Mouse (Mus musculus) gastrocnemius, postnatal 14 days (tissue): Measurements from ENCODE around the gene Gm8764. TPM values are rescaled to one million over a fixed set of nuclear protein-coding genes. Genes with fewer than 3 reads are reported as not detected.
"Not testable (repeated sequence)": the region's sequence is repeated elsewhere in the genome, so short reads cannot be mapped to it uniquely, and the experiment has no call there.

Experiments
- DNase-seq: peaks from one replicate; pipeline ENCODE4 v3.0.0; 2021; ENCODE audit warnings: mixed read lengths
- intact Hi-C: fragments of 180-260 bp; cut with DNase I; formaldehyde crosslinking; loops from one replicate; pipeline ENCODE4 v1.15.1; 2025; ENCODE audit warnings: low total_unique reads
- long read RNA-seq, 2 experiments: library from polyadenylated mRNA; stranded (forward); transcript quantifications; one replicate each; pipeline ENCODE4 v2.0.0; 2021
- total RNA-seq, 2 experiments: library from RNA; stranded (reverse); gene quantifications; 2 replicates each; pipeline ENCODE4 v1.2.3; 2021

Gene Gm8764
- total RNA-seq, result not detected
- long read RNA-seq, experiment 1, result 0 reads
- long read RNA-seq, experiment 2, result 0 reads

DNA sequence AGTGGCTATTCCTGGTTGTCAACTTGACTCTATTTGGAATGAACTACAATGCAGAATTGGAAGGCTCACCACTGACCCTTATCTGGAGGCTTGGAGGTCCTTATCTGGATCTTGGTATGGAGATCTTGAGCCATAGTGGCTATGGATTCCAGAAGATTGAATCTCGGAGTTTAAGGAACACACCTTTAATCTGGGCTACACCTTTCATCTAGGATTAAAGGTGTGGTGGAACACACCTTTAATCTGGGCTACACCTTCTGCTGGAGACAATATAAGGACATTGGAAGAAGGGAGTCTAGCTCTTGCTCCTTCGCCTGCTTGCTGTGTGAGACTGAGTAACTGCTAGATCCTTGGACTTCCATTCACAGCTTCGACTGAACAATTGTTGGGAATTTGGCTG, at the start of gene Gm8764:
Gene Gm8764 (plus strand): TSS at position 301 of the 400 bp plus-strand sequence.
- DNase-seq, result not testable (repeated sequence)

DNA sequence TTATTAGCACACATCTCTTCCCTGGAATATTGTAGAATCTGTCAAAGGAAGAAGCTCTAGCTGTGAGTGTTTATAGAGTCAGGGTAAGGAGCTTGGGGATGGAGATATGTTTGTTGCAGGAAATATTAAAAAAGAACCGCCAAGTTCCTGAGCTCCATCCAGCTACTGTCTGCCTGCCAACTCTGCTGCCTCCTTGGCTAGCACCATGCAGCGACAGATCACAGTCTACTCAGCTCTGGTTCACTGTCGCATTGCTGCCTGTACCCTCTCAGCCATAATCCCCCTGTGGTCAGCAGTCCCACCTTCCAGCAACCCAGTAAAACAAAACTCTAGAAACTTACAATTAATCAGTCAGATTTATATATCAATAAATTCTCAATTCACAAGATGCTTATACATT, 49.8 kb upstream of the Gm8764 start:
- intact Hi-C loops, result no loop called here
- DNase-seq, result no peak

More for the DNA sequence above, at the start of gene Gm8764:
- intact Hi-C loops, result not testable (repeated sequence)

DNA sequence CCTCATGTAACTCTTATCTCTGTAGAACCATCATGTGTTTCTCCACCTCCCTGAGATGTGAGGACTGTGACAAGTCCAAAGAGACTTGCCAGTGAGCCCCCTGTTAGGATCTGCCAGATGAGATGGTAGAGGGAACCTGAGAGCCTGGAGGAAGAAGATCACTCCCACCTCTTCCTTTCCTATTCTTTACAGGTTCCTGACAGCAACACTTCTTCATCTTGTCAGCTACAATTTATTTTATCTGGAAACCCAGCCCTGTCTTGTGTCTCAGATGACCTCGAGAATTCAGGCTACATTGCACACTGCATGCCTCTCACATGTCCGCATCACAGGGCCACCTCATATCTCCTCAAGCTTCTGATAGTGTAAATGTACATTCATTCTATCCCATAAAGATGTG, 41.5 kb upstream of the Gm8764 start:
- no peak for DNase-seq
- intact Hi-C loops, result no loop called here

DNA sequence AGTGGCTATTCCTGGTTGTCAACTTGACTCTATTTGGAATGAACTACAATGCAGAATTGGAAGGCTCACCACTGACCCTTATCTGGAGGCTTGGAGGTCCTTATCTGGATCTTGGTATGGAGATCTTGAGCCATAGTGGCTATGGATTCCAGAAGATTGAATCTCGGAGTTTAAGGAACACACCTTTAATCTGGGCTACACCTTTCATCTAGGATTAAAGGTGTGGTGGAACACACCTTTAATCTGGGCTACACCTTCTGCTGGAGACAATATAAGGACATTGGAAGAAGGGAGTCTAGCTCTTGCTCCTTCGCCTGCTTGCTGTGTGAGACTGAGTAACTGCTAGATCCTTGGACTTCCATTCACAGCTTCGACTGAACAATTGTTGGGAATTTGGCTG, 17.1 kb upstream of the Gm8764 start, which contains the start of gene Gm21293:
Gene Gm21293 (plus strand): TSS at position 301 of the 400 bp plus-strand sequence.
- intact Hi-C loops, DNase-seq: not testable (repeated sequence)

DNA sequence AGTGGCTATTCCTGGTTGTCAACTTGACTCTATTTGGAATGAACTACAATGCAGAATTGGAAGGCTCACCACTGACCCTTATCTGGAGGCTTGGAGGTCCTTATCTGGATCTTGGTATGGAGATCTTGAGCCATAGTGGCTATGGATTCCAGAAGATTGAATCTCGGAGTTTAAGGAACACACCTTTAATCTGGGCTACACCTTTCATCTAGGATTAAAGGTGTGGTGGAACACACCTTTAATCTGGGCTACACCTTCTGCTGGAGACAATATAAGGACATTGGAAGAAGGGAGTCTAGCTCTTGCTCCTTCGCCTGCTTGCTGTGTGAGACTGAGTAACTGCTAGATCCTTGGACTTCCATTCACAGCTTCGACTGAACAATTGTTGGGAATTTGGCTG, 8.6 kb upstream of the Gm8764 start, which contains the start of gene Gm6763:
Gene Gm6763 (plus strand): TSS at position 301 of the 400 bp plus-strand sequence.
- intact Hi-C loops, result not testable (repeated sequence)

DNA sequence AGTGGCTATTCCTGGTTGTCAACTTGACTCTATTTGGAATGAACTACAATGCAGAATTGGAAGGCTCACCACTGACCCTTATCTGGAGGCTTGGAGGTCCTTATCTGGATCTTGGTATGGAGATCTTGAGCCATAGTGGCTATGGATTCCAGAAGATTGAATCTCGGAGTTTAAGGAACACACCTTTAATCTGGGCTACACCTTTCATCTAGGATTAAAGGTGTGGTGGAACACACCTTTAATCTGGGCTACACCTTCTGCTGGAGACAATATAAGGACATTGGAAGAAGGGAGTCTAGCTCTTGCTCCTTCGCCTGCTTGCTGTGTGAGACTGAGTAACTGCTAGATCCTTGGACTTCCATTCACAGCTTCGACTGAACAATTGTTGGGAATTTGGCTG, 8.4 kb downstream of the Gm8764 start, which contains the start of gene Gm21304:
Gene Gm21304 (plus strand): TSS at position 301 of the 400 bp plus-strand sequence.
- DNase-seq, intact Hi-C loops: not testable (repeated sequence)

More for the DNA sequence above, 8.6 kb upstream of the Gm8764 start, which contains the start of gene Gm6763:
- DNase-seq, result not testable (repeated sequence)

DNA sequence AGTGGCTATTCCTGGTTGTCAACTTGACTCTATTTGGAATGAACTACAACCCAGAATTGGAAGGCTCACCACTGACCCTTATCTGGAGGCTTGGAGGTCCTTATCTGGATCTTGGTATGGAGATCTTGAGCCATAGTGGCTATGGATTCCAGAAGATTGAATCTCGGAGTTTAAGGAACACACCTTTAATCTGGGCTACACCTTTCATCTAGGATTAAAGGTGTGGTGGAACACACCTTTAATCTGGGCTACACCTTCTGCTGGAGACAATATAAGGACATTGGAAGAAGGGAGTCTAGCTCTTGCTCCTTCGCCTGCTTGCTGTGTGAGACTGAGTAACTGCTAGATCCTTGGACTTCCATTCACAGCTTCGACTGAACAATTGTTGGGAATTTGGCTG, 16.9 kb downstream of the Gm8764 start, which contains the start of gene Gm21312:
Gene Gm21312 (plus strand): TSS at position 301 of the 400 bp plus-strand sequence.
- DNase-seq, intact Hi-C loops: not testable (repeated sequence)

DNA sequence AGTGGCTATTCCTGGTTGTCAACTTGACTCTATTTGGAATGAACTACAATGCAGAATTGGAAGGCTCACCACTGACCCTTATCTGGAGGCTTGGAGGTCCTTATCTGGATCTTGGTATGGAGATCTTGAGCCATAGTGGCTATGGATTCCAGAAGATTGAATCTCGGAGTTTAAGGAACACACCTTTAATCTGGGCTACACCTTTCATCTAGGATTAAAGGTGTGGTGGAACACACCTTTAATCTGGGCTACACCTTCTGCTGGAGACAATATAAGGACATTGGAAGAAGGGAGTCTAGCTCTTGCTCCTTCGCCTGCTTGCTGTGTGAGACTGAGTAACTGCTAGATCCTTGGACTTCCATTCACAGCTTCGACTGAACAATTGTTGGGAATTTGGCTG, 25.4 kb downstream of the Gm8764 start, which contains the start of gene Gm20765:
Gene Gm20765 (plus strand): TSS at position 301 of the 400 bp plus-strand sequence.
- intact Hi-C loops, DNase-seq: not testable (repeated sequence)

DNA sequence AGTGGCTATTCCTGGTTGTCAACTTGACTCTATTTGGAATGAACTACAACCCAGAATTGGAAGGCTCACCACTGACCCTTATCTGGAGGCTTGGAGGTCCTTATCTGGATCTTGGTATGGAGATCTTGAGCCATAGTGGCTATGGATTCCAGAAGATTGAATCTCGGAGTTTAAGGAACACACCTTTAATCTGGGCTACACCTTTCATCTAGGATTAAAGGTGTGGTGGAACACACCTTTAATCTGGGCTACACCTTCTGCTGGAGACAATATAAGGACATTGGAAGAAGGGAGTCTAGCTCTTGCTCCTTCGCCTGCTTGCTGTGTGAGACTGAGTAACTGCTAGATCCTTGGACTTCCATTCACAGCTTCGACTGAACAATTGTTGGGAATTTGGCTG, 33.9 kb downstream of the Gm8764 start, which contains the start of gene Gm4340:
Gene Gm4340 (plus strand): TSS at position 301 of the 400 bp plus-strand sequence.
- DNase-seq, intact Hi-C loops: not testable (repeated sequence)

DNA sequence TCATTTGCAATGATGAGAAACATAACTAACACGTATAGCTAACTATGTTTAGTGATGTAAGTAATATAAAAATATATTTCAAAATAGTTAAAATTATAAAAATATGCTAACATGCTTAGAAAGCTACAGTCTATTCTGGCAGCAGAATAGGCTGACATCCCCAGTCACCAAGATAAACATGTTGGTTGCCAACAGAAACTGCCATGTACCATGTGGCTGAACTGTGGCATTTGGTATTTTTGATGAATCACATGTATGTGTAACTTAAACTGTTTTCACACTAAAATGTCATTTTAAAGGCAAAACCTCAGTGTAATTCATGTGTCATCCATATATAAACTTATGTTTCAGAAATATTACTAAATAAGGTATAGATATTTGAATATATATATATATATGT, 49.8 kb downstream of the Gm8764 start:
- intact Hi-C loops, result no loop called here
- DNase-seq, result no peak

DNA sequence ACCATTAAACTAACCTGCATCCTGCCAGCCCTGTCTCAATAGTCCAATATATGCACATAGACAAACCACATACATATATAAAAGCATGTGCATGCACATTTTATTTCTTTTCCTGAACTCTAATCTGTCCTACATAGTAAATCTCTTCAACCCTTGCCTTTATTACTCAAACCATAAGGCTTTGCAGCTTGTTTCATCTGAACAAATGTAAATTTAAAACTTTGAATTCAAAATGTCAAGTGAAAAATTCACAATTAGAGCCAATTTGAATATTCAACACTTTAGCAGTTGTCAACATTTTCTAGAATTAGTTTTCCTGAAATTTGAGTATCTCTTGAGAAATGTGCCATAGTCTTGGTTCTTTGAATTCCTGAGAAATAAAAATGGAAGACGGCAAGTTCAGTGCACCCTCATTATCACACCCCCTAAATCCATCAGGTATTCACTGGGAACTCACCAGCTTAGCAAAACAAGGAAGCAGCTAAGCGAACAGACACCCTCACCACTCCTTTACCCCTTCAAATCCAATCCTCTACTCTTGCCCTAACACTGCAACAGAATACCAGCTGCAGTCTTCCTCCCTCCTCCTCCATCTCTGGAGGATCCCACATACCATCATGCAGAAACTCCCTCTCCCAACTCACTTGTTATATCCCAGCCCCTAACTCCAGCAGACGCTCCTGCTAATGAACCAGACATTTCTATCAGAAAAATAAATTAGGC, 50.6 kb downstream of the Gm8764 start:
- intact Hi-C loops, result no loop called here
- no peak for DNase-seq

Other genes with a start within 250 kb of the Gm8764 start
- gene Gm21293, start 17.0 kb upstream of the Gm8764 start, total RNA-seq, result not detected
- not detected for gene Gm6763, start 8.5 kb upstream of the Gm8764 start, total RNA-seq
- not detected for gene Gm21304, start 8.5 kb downstream of the Gm8764 start, total RNA-seq
- gene Gm21312, start 17.0 kb downstream of the Gm8764 start, total RNA-seq, result not detected
- gene Gm20765, start 25.5 kb downstream of the Gm8764 start, total RNA-seq, result not detected
- gene Gm4340, start 34.0 kb downstream of the Gm8764 start, total RNA-seq, result not detected